Mouse (Mus musculus) WW6 (cell line): Measurements from ENCODE around the gene Selenoo.

Experiments
- DNase-seq: peaks from one replicate; pipeline ENCODE4 v3.0.0-alpha.2; 2013; ENCODE audit warnings: low read depth, low spot score

The Selenoo gene

DNA sequence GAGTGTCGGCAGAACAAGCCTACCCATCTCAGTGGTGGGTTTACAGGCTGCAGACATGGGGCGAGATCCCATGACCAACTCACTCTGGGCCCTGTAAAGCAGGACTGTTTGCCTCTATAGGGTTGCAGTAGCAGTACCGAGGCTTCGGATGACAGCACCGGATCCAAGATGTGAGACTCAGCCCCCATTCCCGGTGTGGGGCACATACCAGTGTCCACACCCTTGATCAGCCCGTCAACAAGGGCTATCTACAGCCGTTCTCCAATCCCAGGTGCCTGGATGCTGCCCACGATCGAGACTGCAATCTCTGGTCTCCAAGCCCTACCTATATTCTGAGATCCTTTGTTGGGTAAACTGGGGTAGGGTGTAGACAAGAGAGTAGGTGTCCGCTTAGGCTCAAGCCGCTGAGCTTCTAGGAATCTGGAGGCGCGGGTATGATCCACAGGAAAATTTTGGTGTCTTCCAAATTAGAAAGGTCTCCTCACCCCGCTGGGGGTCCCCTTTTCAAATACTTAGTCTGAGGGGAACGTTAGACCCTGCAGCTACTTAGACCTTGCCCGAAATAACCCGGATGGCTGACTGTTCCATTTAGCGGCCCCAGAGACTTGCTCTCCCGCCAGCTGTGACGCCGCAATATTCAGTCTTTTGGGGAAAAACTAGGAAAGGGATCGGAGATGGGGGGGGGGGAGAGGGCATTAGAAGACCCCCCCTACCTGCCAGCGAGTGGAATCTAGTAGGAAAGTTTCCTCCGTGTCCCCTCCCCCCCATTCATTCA lies 59.8 kb downstream of the Selenoo start:
- no peak for DNase-seq

DNA sequence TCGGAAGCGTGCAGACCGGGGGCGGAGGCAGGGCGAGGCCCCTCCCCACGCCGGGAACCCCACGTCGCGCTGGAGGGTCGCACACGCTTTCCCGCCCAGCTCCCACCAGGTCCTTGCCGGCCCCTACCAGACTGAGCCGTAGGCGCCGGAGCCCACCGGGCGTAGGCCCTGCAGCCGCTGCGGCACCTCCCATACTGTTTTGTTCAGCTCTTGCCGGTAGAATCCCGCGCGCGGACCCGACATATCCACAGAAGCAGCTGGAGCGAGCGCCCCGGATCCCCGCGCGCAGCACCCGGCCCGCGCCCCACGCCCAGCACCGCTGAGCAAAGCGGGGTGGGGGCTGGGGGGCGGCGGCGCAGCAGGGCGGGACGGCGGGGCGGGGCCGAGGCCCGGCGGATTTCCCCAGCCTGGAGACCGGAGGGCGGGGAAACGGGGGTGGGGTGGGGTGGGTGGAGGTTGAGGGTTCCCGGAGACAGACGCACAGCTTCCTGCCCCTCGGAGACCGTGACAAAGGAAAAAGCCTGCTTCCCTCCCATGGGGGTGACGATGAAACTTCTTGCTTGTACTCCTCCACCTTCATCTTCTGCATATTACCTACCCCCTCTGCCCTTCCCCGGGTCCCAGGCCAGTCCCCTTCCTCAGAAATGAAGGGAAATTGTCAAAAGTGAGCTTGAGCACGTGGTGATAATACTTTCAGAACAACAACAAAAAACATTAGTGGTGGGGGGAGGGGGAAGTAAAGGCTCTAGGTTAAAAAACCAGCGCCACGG lies 60.6 kb downstream of the Selenoo start, which contains the start of gene Mapk11:
Mapk11 (minus strand) TSS at position 358 of the 770 bp plus-strand sequence.
- DNase-seq: no peak
